Mouse (Mus musculus) stomach, postnatal 0 days (tissue): ENCODE data around the gene Mrtfb.

ENCODE experiments used
- CTCF ChIP-seq: IDR thresholded peaks from 2 replicates; pipeline ENCODE4 v1.5.1; 2016; ENCODE audit warnings: antibody characterized with exemption, low read depth, mild to moderate bottlenecking, moderate library complexity
- EP300 ChIP-seq: optimal IDR thresholded peaks from 2 replicates; pipeline ENCODE3; 2016; ENCODE audit warnings: antibody characterized with exemption

- peak; percentile 54 for TF ChIP-seq CTCF
- no peak for TF ChIP-seq EP300
These were observed 80.4 kb downstream of the Mrtfb start for GRCm38 (mm10) chr16:13336503-13337230.
